Mouse (Mus musculus) CH12.LX (cell line): ENCODE data around the gene Casz1. TPM values are rescaled to one million over a fixed set of nuclear protein-coding genes. Genes with fewer than 3 reads are reported as not detected.

Source experiments
- DNase-seq: peaks from one replicate; pipeline ENCODE4 v3.0.0-alpha.2; 2013; ENCODE audit errors: extremely low read depth
- H3K27ac ChIP-seq: 2 replicates; pipeline ENCODE4 v1.5.1; 2012; ENCODE audit warnings: low read depth, mild to moderate bottlenecking, control low read depth, moderate library complexity; ENCODE audit not compliant: insufficient read depth
- H3K27me3 ChIP-seq: replicated peaks from 2 replicates; pipeline ENCODE3; 2012; ENCODE audit warnings: inconsistent platforms
- H3K36me3 ChIP-seq, 2 experiments: replicated peaks in 1 of 2; 2 replicates each; pipeline versions ENCODE3 to v1.6.1; 2012; ENCODE audit warnings: inconsistent platforms in 1 of 2, low read length in 1 of 2, mild to moderate bottlenecking in 1 of 2, mixed read lengths in 1 of 2, moderate library complexity in 1 of 2; ENCODE audit not compliant: control insufficient read depth in 1 of 2, insufficient read depth in 1 of 2
- H3K4me1 ChIP-seq, 2 experiments: 2 replicates each; pipeline ENCODE4 v1.6.1; 2012; ENCODE audit warnings: inconsistent platforms in 1 of 2, moderate library complexity in 1 of 2; ENCODE audit not compliant: insufficient read depth in 2 of 2, control insufficient read depth in 1 of 2
- H3K4me2 ChIP-seq: 2 replicates; pipeline ENCODE4 v1.6.1; 2012; ENCODE audit warnings: low read depth, mild to moderate bottlenecking, control low read depth; ENCODE audit not compliant: poor library complexity, insufficient read depth, severe bottlenecking
- H3K4me3 ChIP-seq, 3 experiments: fragments of 150-350 bp in 1 of 3; sonication (generic) in 1 of 3; replicated peaks in 1 of 3; 2 replicates each; pipeline versions ENCODE3 to v1.5.1; 2011 to 2012; ENCODE audit warnings: low read depth in 2 of 3, low read length in 2 of 3, mild to moderate bottlenecking in 2 of 3, moderate library complexity in 2 of 3, control low read depth in 1 of 3, improper control_type of control experiment in 1 of 3, inconsistent platforms in 1 of 3, mixed read lengths in 1 of 3; ENCODE audit not compliant: poor library complexity in 1 of 3
- H3K79me2 ChIP-seq: replicated peaks from 2 replicates; pipeline ENCODE4 v1.6.1; 2012; ENCODE audit warnings: mild to moderate bottlenecking, moderate library complexity; ENCODE audit not compliant: control insufficient read depth, poor library complexity, insufficient read depth, severe bottlenecking; ENCODE audit errors: extremely low read depth
- H3K9ac ChIP-seq: 2 replicates; pipeline ENCODE4 v1.6.1; 2012; ENCODE audit warnings: low read depth, mild to moderate bottlenecking, control low read depth, moderate library complexity; ENCODE audit not compliant: insufficient read depth
- H3K9me3 ChIP-seq: replicated peaks from 2 replicates; pipeline ENCODE3; 2012; ENCODE audit warnings: low read length, inconsistent platforms, mixed read lengths
- CHD1 ChIP-seq: IDR thresholded peaks from 2 replicates; pipeline ENCODE4 v1.6.1; 2012; ENCODE audit warnings: low read depth, low read length, improper control_type of control experiment, inconsistent platforms
- CHD2 ChIP-seq: IDR thresholded peaks from 2 replicates; pipeline ENCODE4 v1.6.1; 2011; ENCODE audit warnings: low read length, improper control_type of control experiment
- ELF1 ChIP-seq: IDR thresholded peaks from 2 replicates; pipeline ENCODE4 v1.6.1; 2014; ENCODE audit warnings: low read depth, mild to moderate bottlenecking, inconsistent platforms, low read length, improper control_type of control experiment
- ETS1 ChIP-seq: conservative IDR thresholded peaks from 2 replicates; pipeline ENCODE4 v1.6.1; 2012; ENCODE audit warnings: low read depth, mild to moderate bottlenecking, inconsistent platforms, low read length, improper control_type of control experiment, moderate library complexity
- IRF4 ChIP-seq: IDR thresholded peaks from 2 replicates; pipeline ENCODE4 v1.6.1; 2014; ENCODE audit warnings: low read depth, mild to moderate bottlenecking, inconsistent platforms, low read length, improper control_type of control experiment
- JUND ChIP-seq: conservative IDR thresholded peaks from 2 replicates; pipeline ENCODE4 v1.6.1; 2011; ENCODE audit warnings: low read depth, low read length, improper control_type of control experiment
- MAFK ChIP-seq: IDR thresholded peaks from 2 replicates; pipeline ENCODE4 v1.6.1; 2011; ENCODE audit warnings: low read length, improper control_type of control experiment; ENCODE audit not compliant: insufficient replicate concordance
- MAZ ChIP-seq: IDR thresholded peaks from 2 replicates; pipeline ENCODE4 v1.6.1; 2012; ENCODE audit warnings: low read depth, mild to moderate bottlenecking, inconsistent platforms, low read length, improper control_type of control experiment, moderate library complexity
- MEF2A ChIP-seq: IDR thresholded peaks from 2 replicates; pipeline ENCODE4 v1.6.1; 2014; ENCODE audit warnings: low read depth, mild to moderate bottlenecking, inconsistent platforms, low read length, improper control_type of control experiment, borderline replicate concordance
- MXI1 ChIP-seq: IDR thresholded peaks from 2 replicates; pipeline ENCODE4 v1.6.1; 2011; ENCODE audit warnings: mild to moderate bottlenecking, low read depth, low read length, improper control_type of control experiment
- PAX5 ChIP-seq: IDR thresholded peaks from 2 replicates; pipeline ENCODE4 v1.6.1; 2012; ENCODE audit warnings: low read length, inconsistent platforms, mixed read lengths
- SIN3A ChIP-seq: IDR thresholded peaks from 2 replicates; pipeline ENCODE4 v1.6.1; 2012; ENCODE audit warnings: low read length, improper control_type of control experiment, inconsistent platforms
- TCF12 ChIP-seq: IDR thresholded peaks from 2 replicates; pipeline ENCODE4 v1.6.1; 2014; ENCODE audit warnings: low read depth, mild to moderate bottlenecking, inconsistent platforms, low read length, improper control_type of control experiment
- UBTF ChIP-seq: IDR thresholded peaks from 2 replicates; pipeline ENCODE4 v1.6.1; 2012; ENCODE audit warnings: low read depth, mild to moderate bottlenecking, inconsistent platforms, low read length, improper control_type of control experiment, moderate library complexity
- ZKSCAN1 ChIP-seq: IDR thresholded peaks from 2 replicates; pipeline ENCODE4 v1.6.1; 2012; ENCODE audit warnings: low read depth, inconsistent platforms, low read length, improper control_type of control experiment, borderline replicate concordance
- ZMIZ1 ChIP-seq: IDR thresholded peaks from 2 replicates; pipeline ENCODE4 v1.6.1; 2012; ENCODE audit warnings: low read depth, mild to moderate bottlenecking, inconsistent platforms, low read length, improper control_type of control experiment
- dilution Hi-C: fragments of 300-500 bp; cut with MboI; formaldehyde crosslinking; loops from 2 replicates; pipeline ENCODE4 v1.14.3; 2020; ENCODE audit warnings: low sequenced_read_pairs; ENCODE audit not compliant: extremely low pct_unique_long_range_greater_than_20kb, extremely low pct_ligation_motif_present
- in situ Hi-C: fragments of 300-500 bp; cut with MboI; formaldehyde crosslinking; loops from 3 replicates; pipeline ENCODE4 v1.14.3; 2019; ENCODE audit warnings: low sequenced_read_pairs, low pct_ligation_motif_present, low pct_unique_long_range_greater_than_20kb, mixed read lengths
- polyA plus RNA-seq: library from polyadenylated mRNA; unstranded; fragments of >175 nt; gene quantifications from 2 replicates; pipeline ENCODE4 v1.2.1, GENCODE M21; 2012; ENCODE audit warnings: low read depth; ENCODE audit not compliant: insufficient read length
- total RNA-seq, 2 experiments: library from RNA; depleted of rRNA; stranded (reverse); fragments of 300-350 nt in 1 of 2; fragments of >200 nt in 1 of 2; gene quantifications; 2 replicates each; pipeline ENCODE4 v1.2.3; 2012 to 2014

The Casz1 gene
- total and polyA plus RNA-seq, 3 experiments: 0.12 to 0.36 (median 0.17) TPM

GRCm38 (mm10) chr4:148936111-148936510 is 131.9 kb downstream of the Casz1 start:
- Histone ChIP-seq H3K9me3 (no peaks in the 10 kb centered on the region), H3K4me2 (no peak overlapping the region), H3K27ac (no peak overlapping the region), H3K36me3 (no peaks in the 10 kb centered on the region), H3K79me2 (no peaks in the 10 kb centered on the region), H3K27me3 (peaks cover 75% of the 10 kb centered on the region), H3K4me1 (no peaks in the 10 kb centered on the region), H3K9ac (no peak overlapping the region), H3K4me3 (no peak overlapping the region)
- no peak for DNase-seq
- in situ Hi-C loops: no loop called here
- dilution Hi-C loops: no loop called here
- TF ChIP-seq ETS1: no peak
- no peak for TF ChIP-seq ELF1
- no peak for TF ChIP-seq CHD1
- TF ChIP-seq TCF12: no peak
- no peak for TF ChIP-seq CHD2

- Histone ChIP-seq H3K4me1 (no peaks in the 10 kb centered on the region), H3K27ac (no peak overlapping the region), H3K4me3 (no peak overlapping the region), H3K27me3 (peaks cover 71% of the 10 kb centered on the region), H3K36me3 (no peaks in the 10 kb centered on the region), H3K9ac (no peak overlapping the region), H3K9me3 (no peaks in the 10 kb centered on the region), H3K4me2 (no peak overlapping the region), H3K79me2 (no peaks in the 10 kb centered on the region)
- no peak for DNase-seq
- in situ Hi-C loops (no loop called here), dilution Hi-C loops (no loop called here)
- TF ChIP-seq SIN3A: no peak
- TF ChIP-seq MAZ: no peak
- no peak for TF ChIP-seq PAX5
- no peak for TF ChIP-seq ZMIZ1
- no peak for TF ChIP-seq JUND
- no peak for TF ChIP-seq CHD1
- TF ChIP-seq UBTF: no peak
- TF ChIP-seq IRF4: no peak
- TF ChIP-seq ZKSCAN1: no peak
- no peak for TF ChIP-seq MEF2A
- TF ChIP-seq MXI1: no peak
Observed at GRCm38 (mm10) chr4:148936727-148937126, 132.5 kb downstream of the Casz1 start.

- no peak overlapping the region for H3K9ac ChIP-seq
- TF ChIP-seq MXI1: no peak
- no peak for TF ChIP-seq TCF12
- no peak for TF ChIP-seq MAFK
- no peak for TF ChIP-seq PAX5
- no peak for DNase-seq
- in situ Hi-C loops: no loop called here
- H3K9me3 ChIP-seq: no peaks in the 10 kb centered on the region
- no peaks in the 10 kb centered on the region for H3K36me3 ChIP-seq
- no peak overlapping the region for H3K4me2 ChIP-seq
- dilution Hi-C loops: no loop called here
- H3K27ac ChIP-seq: no peak overlapping the region
- H3K27me3 ChIP-seq: peaks cover 62% of the 10 kb centered on the region
- no peaks in the 10 kb centered on the region for H3K4me1 ChIP-seq
- H3K79me2 ChIP-seq: no peaks in the 10 kb centered on the region
- H3K4me3 ChIP-seq: no peak overlapping the region
Observed at GRCm38 (mm10) chr4:148938546-148938945, 134.3 kb downstream of the Casz1 start.
